Mouse (Mus musculus): ENCODE results near the gene Zdhhc23.

DNA sequence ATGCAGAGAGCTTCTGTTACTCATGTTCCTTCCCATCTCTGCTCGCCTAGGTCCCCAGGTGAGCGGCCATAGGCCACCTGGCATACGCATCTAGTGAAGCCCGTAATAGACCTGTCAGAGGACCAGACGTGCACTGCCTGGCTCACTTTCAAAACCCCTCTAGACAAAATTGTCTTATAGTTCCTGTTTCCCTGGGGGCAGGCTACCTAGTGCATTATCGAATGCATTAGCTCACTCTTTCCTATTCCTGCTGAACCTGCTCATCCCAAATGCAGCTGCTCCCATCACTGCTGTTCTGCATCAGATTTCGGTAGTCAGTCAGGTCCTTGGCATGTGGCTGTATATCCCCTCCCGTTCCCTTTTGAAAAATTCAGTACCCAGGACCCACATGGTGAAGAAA, 44.7 kb downstream of the Zdhhc23 start:
- TF ChIP-seq POLR2A (IDR thresholded peaks at IDR 0.05; ENCODE audit: low read depth, low read length) = no peak
- no peak for TF ChIP-seq CTCF (IDR thresholded peaks at IDR 0.05; ENCODE audit: extremely low read depth, insufficient read length, insufficient replicate concordance, low read depth, low read length)

Data from small intestine, adult 2 months (tissue).